Mouse (Mus musculus): ENCODE data around the gene Tas2r140. TPM values are rescaled to one million over a fixed set of nuclear protein-coding genes. Genes with fewer than 3 reads are reported as not detected.

The Tas2r140 gene
- total RNA-seq (2021) = not detected
- long read RNA-seq, experiment 1 = 0 reads
- long read RNA-seq, experiment 2 = 0 reads

GRCm38 (mm10) chr6:133055716-133056115 lies at the start of gene Tas2r140:
Gene Tas2r140, minus strand, starts transcription at chr6:133055816.
- no peak for DNase-seq (ENCODE audit: low spot score in 2 of 2)

DNA sequence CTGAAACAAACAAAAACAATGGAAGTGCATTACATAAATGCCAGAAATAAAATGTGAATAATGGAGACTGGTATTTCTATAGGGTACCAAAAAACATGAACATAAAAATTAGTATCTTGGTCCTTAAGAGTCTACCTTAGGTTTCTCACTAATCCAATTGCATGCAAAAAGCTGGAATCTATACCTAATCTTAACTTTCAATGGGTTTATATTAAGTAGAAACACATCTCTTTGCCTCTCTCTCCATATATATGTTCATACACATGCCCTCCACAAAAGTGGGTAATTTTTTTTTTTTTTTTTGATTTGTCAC lies 48.9 kb upstream of the Tas2r140 start, which contains the start of gene Smim10l1:
Gene Smim10l1, plus strand, starts transcription at position 301 of the 313 bp plus-strand sequence.
- no peak for DNase-seq (ENCODE audit: low spot score in 2 of 2)

DNA sequence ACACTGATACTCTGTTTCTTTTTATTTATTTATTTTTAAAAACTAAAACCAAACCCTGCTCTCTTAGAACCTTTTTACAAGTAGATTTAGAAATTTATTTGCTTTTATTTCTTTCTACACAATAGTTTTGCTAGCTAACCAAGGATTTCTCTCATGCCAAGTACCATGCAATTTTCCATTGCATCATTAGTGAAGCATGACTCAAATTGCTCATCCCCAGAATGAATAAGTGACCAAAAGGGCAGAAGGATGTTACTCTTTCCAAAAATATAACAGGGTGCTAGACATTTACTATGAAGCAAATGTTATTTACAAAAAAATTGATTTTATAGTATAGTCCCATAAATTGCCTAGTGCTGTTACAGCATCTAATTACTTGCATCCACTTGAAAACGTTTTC lies 46.8 kb upstream of the Tas2r140 start:
- DNase-seq (ENCODE audit: low spot score in 2 of 2) = no peak

- no peak for DNase-seq (ENCODE audit: low spot score in 2 of 2)
These were observed 36.6 kb upstream of the Tas2r140 start for GRCm38 (mm10) chr6:133092226-133092625.

DNA sequence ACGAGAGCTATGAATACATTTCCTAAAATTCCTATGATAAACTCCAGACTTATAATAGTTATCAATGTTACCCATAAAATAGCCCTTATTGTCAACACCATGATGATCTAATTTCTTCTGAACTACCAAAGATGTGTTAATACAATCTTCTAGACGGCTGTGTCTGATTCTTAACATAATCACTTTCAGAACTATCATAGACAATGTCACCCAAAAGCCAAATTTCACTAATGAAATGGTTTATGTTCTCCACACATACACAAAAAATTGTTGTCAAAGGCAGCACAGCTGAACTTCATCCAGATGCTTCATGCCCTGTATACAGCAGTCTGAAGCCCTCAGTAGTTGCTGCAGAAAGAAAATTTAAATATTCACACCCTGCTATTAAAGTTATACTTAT lies 18.6 kb downstream of the Tas2r140 start, which contains the start of gene Tas2r103:
Gene Tas2r103, minus strand, starts transcription at position 101 of the 400 bp plus-strand sequence.
- DNase-seq (ENCODE audit: low spot score in 2 of 2) = no peak

Other genes starting within 250 kb of the Tas2r140 start
- gene Tas2r123, start 208.7 kb downstream of the Tas2r140 start, total RNA-seq (2021) = not detected
- gene Tas2r116, start 200.4 kb downstream of the Tas2r140 start, total RNA-seq (2021) = not detected
- not detected for gene Tas2r110, start 187.8 kb downstream of the Tas2r140 start, total RNA-seq (2021)
- not detected for gene Tas2r113, start 162.8 kb downstream of the Tas2r140 start, total RNA-seq (2021)
- not detected for gene Tas2r125, start 146.2 kb downstream of the Tas2r140 start, total RNA-seq (2021)
- not detected for gene Tas2r129, start 104.7 kb downstream of the Tas2r140 start, total RNA-seq (2021)
- gene Tas2r131, start 97.9 kb downstream of the Tas2r140 start, total RNA-seq (2021) = not detected
- not detected for gene Tas2r109, start 74.9 kb downstream of the Tas2r140 start, total RNA-seq (2021)
- not detected for gene Tas2r103, start 18.7 kb downstream of the Tas2r140 start, total RNA-seq (2021)
- 10 to 100 TPM; 54.0 to 54.1 TPM for gene Smim10l1, start 49.1 kb upstream of the Tas2r140 start, total RNA-seq (2021)
- gene 5530400C23Rik, start 236.4 kb upstream of the Tas2r140 start, total RNA-seq (2021) = not detected

All from gastrocnemius, postnatal 4 days (tissue).